Mouse (Mus musculus) induced T-regulatory cell, adult 2 months (primary cell): ENCODE measurements around the gene Tcte1.

Experiments
- DNase-seq: peaks from one replicate; pipeline ENCODE4 v3.0.0-alpha.2; 2012; ENCODE audit warnings: low read depth

The Tcte1 gene

DNA sequence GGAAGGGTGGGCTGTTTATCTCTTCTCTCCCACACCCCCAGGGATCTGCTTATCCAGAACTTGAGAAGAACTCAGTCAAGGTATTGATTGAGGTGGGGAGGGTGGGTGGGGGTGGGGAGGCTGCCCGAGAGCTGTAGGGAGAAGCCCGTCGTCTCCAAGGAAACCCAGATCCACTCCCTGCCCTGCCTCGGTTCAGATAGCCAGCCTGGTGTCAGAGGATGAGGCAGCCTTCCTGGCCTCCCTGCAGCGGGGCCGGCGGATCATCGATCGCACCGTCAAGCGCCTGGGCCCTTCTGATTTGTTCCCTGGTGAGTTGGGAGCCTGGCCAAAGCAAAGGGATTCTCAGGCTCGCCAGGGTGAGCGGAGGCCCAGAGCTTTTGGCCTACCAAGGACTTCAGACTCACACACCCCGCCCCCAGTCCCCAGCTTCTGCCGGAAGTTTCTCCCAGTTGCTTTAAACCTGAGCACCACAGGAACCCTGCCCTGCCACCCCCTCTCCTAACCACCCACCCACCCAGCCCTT is 8.0 kb upstream of the Tcte1 start:
- DNase-seq, result no peak

DNA sequence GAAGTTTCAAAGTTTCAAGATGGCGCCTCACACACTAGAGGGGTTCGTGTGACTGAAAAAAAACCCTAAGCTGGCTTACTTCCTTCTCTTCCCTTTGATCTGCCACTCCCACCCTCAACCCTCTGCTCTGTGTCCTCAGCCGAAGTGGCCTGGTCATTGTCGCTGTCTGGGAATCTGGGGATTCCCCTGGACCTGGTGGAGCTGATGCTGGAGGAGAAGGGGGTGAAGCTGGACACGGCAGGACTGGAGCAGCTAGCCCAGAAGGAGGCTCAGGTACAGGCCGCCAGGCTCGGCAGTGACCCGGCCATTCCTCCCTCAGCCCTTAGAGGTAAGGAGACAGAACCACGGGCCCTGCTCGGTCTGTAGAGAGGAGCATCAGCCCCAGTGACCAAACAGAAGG is 7.4 kb upstream of the Tcte1 start:
- no peak for DNase-seq

DNA sequence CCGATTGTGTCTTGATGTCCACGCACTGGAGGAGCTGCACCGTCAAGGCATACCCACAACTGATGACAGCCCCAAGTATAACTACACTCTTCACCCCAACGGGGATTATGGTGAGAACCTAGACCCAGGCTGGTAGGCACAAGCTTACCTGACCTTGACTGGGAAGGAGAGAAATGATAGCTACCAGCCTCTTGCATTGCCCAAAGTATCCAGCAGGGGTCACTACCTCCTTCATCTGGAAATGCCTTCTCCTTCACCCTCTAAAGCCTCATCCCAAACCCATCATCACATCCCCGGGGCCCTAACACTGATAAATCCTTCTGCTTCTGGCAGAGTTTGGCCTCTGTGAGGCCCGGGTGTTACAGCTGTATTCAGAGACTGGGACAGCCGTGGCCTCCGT is 6.7 kb upstream of the Tcte1 start:
- DNase-seq, result peak; percentile 88

DNA sequence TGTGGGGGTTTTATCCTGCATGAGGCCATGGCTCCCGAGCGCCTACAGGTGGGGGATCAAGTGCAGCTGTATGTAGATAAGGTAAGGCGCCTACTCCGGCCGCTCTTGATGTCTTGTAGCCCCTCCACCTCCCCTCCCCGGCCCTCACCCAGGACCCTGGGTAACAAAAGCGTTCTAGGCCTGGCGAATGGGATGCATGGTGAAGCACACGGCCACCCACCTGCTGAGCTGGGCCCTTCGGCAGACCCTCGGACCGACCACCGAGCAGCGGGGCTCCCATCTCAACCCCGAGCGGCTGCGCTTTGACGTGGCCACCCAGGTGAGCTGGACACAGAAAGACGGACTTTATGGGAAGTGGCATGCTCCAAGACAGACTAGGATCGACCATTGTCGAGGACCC is 6.1 kb upstream of the Tcte1 start:
- no peak for DNase-seq

DNA sequence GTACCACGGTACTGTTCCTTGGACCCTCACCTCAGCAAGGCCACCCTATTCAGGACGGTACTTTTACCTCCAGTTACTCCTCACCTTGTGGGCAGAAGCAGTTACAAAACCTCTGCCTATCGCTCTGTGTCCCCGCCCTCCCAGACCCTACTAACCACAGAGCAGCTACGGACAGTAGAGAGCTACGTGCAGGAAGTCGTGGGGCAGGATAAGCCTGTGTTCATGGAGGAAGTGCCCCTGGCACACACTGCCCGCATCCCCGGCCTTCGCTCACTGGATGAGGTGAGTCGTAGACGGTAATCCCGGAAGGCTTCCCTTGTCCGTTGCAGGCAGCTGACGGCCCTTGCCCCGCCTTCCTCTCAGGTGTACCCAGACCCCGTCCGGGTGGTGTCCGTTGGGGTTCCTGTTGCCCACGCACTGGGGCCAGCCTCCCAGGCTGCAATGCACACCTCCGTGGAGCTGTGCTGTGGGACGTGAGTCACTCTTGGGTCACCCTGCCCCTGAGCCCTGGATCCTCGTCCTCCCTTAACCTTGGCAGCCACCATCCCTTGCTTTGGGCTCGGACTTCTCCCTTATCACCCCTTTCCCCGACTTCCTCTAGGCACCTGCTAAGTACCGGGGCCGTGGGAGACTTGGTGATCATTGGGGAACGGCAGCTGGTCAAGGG is 5.6 kb upstream of the Tcte1 start:
- DNase-seq, result no peak

DNA sequence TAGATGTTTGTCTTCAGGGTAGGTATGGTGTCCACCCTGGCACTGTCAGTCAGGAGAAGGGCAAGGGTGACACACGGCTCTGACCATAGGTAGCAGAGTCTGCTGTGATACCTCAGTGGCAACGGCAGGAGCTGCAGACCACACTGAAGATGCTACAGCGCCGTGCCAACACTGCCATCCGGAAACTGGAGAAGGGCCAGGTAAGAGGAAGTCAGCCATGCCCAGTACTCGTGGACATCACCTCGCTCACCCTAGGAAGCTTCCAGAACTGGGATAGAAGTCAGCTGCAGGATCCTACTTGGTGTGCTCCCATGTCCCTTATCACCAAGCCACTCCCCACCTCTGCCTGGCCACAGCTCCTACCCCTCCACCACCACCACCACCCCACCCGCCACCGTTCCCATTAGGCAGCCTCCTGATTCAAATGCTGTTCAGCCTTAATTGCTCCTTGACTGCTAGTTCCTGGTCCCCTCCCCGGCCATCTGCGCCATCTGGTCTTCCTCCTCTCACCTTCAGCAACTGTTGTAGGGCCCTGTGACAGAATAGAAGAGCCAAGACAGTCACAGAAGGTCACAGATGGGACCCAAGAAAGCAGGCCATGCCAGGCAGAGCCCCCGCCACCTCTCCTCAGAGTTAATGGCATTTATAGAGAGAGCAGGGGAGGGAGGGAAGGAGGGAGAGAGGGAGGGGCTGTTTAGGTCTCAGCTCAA is 4.3 kb upstream of the Tcte1 start:
- no peak for DNase-seq

DNA sequence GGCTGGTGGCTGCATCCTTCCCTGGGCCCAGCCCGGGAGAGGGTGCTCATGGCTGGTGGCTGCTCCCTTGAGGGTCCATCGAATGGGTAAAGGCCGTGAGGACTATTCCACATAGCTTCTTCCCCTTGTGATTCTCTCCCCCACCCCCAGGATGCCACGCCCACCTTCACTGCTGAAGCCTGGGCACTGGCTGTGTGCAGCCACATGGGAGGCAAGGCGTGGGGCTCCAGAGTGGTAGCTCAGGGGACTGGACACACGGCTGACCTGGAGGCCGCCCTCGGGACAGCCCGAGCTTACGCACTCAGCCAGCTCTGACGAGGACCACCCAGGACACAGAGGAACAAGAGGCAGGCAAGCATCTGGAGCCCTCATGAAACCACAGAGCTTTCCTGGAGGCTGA is 3.1 kb upstream of the Tcte1 start:
- no peak for DNase-seq

DNA sequence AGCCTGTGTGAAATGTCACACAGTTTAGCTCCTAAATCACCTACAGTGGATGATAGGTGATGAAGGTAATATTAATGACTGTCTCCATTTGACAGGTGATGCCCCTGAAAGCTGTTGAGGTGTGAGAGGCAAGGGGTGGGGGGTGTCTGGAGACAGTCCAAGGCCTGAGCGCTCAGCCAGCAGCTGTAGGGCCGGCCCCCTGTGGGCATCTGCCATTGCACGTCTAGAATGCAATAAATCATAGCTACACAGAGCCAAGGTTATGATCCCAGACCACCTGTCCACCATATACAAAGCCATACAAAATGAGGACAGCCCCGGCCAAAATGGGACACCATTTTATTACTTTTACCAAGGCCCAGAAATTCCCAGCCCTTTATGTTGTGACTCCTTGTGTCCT is 1.7 kb downstream of the Tcte1 start:
- no peak for DNase-seq

DNA sequence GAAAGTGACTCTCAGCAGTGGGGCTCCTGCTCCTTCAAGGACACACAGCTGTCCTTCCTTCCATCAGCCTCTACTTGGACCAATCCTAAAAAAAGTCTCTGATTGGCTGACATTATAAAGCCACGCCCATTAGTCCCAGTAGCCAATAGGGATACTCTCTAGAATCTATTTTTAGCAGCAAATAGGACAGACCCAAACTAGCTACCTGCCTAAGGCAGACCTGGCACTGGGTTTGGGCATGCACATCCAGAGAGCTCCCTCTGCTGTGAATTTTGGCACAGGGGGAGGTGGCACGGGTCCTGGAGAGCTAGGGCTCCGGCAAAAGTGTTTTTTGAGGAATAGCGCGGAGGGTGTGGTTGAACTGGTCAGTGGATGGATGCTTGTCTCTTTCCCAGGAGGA is 3.3 kb downstream of the Tcte1 start:
- DNase-seq, result no peak

DNA sequence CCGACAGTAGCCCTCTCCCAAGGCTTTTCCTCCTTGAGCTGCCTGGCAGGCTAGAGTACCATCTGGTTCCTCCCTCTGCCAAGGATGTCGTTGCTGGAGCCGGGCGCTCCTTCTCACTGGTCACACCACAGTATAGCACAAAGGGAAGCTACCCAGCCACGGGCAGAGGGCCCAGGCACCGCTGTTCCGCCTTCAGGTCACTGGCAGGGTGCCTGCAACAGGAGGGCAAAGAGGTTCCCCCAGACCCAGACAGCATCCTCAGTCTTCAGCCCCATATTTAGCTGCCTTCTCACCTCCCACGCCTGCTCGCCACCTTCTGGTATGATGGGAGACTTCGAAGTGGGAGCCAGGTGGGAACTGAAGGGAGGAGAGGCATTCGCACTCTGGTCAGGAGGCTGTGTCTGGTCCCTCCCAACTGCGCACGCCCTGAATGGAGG is 7.1 kb downstream of the Tcte1 start:
- DNase-seq, result no peak

DNA sequence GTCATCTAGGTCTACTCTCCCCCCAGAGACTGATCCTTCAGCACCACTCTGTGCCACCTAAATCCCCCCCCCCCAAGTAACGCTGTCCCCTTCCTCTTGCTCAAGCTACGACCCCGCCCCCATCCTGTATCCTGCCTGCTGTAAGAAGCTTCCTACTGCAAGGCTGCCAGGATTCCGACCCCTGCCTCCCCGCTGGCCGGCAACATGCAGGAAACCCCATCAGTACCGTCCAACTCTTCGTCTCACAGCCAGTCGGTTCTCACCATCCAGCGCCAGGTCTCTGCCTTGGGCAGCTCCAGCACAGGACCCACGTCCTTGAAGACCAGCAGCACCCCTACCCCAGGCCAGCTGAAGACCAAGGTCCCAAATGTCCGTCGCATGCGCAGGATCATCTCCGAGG is 9.7 kb downstream of the Tcte1 start:
- DNase-seq, result no peak

DNA sequence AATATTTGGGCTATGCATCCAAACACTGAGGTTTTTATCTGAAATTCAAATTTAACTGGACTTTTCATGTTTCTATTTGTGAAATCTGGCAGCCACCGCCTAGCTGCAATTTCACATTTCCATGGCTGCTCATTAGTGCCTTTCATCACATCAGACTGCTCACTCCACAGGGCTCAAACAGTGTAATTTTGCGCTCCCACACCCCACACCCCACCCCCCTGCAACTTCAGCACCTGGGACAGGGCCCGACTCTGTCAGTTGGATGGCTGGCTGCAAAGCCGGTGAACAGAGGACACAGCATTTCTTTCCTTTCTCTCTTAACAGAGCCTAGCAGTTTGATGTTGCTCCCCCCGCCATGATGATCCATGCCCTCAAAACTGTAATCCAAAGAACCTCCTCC is 13.0 kb downstream of the Tcte1 start:
- DNase-seq, result peak; percentile 31

DNA sequence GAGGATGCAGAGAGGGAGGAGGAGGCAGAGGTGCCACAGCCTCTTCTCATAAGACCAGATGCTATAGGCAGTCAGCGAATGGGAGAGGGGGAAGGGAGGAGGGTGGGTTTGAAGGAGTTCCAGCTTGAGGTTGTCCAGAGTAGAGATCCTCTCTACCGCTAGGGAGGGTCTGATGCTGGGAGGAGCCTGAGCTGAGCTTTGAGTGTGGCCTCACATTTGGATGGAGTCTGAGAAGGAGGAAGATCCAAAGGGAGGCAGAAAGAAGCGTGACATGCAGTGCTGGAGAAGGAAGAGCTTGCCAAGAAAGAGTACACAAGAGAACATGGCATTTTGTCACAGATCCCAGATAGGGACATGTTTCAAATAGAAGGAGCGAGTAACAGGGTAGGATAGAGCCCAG is 15.2 kb downstream of the Tcte1 start:
- DNase-seq, result no peak

DNA sequence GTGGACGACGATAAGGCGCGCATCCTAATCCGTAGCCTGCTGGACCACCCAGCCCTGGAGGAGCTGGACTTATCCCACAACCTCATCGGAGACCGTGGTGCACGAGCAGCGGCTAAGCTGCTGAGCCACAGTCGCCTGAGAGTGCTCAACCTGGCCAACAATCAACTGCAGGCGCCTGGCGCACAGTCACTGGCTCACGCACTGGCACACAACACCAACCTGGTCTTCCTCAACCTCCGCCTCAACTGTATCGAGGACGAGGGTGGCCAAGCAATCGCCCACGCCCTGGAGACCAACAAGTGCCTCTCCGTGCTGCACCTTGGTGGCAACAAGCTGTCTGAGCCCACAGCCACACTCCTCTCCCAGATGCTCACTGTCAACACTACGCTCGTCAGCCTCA is 16.4 kb downstream of the Tcte1 start:
- DNase-seq, result no peak

DNA sequence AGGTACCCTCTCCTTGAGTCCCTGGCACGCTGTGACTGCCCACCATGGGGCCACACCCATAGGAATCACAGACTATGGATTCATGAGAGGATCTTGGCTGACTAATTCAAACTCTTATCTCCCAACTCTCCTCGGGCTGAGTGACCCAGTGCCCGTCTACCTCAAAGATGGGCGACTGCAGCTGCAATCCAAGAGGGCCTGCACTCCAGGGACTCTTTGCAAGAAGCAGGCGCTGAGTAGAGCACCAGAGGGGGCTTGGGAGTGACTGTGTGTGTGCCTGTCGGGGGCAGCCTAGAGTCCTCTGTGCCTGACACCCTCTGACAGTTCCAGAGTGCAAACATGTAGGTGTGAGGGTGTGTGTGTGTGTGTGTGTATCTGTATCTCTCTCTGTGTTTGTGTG is 18.9 kb downstream of the Tcte1 start:
- no peak for DNase-seq

DNA sequence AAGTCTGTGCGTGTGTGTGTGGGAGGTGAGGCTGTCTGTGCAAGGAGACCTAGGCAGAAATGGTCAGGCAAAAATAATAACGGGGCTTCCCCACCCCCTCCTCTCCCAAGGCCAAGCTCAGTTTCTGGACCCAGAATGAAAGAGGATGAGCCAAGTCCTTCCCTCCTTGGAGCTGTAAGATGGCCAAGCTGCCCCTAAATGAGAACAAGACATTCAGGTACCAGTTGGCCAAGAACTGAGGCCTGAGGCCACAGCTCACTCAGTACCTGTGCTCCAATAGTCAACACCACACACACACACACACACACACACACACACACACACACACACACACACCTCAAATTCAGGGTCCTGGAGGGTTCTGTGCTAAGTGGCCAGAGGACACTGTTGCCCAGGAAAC is 19.5 kb downstream of the Tcte1 start:
- no peak for DNase-seq

DNA sequence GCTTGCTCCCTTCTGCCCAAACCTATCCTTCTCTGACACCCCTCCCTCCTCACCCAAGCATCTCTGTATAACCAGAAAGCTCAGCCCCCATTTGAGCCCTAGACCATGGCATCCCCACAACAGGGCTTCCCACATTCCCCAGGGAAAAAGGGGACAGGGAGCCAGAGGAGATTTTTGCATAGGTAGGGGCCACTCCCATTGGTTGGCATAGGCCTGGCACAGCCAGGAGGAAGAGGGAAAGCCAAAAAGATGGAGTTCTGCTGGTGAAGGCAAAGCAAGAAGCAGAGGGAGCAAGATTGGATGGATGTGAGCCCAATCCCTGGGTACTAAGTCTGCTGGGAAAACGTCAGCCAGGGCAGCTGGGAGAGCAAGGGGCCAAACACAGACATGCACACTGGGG is 19.9 kb downstream of the Tcte1 start:
- no peak for DNase-seq

DNA sequence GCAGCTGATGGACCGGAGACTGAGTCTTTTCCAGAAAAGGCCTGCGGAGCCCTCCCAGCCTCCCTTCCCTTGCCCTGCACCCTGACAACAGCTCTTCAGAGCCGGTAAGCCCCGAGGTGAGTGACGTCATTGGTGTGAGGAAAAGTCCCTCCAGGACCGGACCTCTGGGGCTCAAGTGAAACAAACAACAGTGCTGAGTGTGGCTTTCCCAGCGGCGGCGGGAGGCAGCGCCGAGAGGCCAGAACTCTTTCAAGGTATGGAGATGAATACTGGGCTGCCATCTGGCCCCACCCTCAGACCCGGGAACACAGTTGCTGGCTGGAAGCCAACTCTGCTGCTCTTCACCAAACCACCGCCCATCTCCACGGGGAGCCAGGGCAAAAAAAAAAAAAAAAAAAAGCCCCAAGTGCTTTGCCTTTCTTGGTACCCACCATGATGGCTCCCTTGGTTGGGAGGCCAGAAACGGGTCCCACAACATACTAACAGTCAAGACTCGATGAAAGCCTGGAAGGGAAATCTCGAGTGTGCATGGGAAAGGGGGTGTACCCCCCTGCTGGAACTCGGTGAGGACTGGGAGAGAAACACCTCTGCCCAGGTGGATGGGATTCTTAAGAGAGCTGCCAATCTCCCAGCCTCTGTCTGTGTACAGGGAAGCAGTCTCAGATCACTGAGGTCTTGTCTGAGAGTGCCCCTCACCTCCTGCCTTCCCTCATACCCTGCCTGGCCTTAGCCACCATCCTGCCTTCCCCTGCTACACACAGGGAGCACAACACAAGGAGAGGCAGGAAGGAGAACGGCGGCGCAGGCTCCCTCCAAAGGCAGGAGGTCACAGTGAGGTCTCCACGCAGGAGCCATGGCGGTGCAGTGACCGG is 21.0 kb downstream of the Tcte1 start:
- peak; percentile 26 for DNase-seq

DNA sequence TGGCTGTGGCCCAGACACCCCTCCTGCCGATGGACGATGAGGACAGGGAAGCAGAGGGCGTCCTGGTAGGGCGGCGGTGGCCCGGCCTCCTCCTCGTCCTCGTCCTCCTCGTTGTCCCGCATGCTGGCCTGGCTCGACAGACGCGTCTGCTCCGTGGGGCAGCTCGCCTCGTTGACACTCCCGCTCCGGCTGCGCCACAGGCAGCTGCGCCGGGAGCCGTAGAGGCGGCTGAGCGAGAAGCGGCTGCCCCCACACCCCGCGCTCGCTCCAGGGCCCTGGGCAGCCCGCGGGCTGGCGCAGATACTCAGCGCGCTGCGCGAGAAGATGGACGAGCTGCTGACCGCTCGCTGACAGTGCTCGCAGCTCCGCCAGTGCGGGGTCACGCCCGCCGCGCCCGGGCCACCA is 21.6 kb downstream of the Tcte1 start:
- DNase-seq, result no peak

DNA sequence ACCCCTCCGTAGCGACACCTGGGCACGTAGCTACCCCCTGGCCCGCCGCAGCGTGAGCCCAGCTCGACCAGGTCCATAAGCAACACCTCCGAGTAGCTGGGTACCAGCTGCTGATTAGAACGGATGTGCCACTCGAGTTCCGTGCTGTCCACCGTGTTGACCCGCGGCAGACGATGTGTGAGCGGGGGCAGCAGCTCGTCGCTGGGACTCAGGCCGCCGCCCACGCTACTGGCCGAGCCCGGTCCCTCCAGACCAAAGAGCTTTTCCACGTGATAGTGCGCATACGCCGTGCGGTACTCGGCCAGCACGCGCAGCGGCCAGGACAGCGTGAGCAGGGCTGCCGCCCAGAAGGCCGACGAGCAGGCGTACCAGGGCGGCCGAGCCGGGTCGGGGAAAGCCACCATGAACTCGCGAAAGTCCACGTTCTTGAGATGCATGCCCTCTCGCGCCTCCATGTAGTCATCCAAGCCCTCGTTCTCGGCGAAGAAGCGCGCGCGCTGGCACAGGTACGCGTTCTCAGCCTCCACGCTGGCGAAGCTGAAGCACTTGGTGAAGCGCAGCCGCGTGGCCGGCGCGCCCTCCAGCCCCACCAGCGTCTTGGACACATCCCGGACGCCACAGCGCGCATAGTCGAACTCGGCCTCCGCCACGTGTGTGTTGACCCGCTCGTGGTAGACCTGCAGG is 22.2 kb downstream of the Tcte1 start:
- no peak for DNase-seq

DNA sequence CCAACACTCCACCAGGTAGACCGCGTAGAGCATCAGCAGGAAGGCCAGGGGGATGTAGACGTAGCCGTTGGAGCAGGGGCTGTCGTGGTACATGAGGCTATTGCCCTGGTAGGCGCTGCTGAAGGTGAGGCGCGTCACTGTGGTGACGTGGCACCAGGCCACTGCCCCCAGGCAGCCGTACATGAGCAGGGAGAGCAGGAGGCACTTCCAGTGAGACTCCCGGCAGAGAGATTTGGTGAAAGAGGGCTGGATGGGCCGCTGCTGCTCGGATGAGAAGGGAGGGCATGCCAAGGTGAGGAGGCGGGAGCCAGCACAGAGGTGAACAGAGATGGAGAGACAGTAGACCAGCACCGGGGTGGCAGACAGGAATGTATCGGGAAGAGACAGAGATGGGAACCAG is 23.7 kb downstream of the Tcte1 start:
- no peak for DNase-seq

DNA sequence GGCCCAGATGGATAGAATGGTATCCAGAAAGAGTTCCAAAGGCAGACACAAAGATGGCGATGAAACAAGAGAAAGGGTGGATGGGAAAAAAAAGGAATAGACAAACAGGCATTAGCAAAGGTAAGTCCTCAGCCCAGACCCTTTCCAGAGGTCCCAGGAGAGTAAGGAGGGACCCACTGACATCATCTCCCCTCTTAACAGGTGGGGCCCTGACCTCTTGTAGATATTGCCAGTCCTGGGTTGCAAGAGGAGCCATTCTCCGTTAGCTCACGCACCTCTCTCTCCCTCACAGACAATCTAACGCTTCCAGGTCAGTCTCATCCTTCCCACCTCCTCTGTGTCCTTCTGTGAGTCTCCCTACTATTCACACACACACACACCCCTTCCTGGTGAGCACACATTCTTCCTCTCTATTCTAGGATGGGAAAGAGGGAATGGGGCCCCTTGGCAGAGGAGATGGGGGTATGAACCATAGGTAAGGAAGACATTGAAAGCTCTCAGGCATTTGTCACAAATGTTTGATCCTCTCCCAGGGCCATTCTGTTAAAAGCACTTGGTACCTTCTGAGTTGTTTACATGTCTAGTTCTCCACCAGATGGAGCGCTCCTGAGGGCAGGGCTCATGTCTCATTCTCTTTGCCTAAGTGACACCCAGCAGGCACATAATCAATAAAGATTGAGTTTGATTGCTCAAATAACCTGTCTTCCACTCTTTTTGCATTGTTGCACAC is 24.4 kb downstream of the Tcte1 start:
- peak; percentile 39 for DNase-seq
